Mouse (Mus musculus) liver, embryonic 16.5 days (tissue): ENCODE measurements around the gene Cryba4. TPM values are rescaled to one million over a fixed set of nuclear protein-coding genes. Genes with fewer than 3 reads are reported as not detected.

Source experiments
- ATAC-seq: fragments of 200-750 bp; cut with Nextera tagmentation; 2 replicates; pipeline ENCODE4 v1.8.0; 2017; ENCODE audit warnings: low read depth, mild to moderate bottlenecking, moderate number of reproducible peaks, moderate library complexity
- H3K27ac ChIP-seq: fragments of 300-500 bp; sonication (generic); 2 replicates; pipeline ENCODE4 v1.5.1; 2014; ENCODE audit warnings: mild to moderate bottlenecking, low read length
- H3K27me3 ChIP-seq: fragments of 300-500 bp; sonication (generic); 2 replicates; pipeline ENCODE4 v1.6.1; 2014; ENCODE audit warnings: low read depth, low read length, mixed read lengths; ENCODE audit not compliant: control insufficient read depth, insufficient read depth
- H3K36me3 ChIP-seq: fragments of 300-500 bp; sonication (generic); 2 replicates; pipeline ENCODE4 v1.6.1; 2014; ENCODE audit warnings: mild to moderate bottlenecking; ENCODE audit not compliant: control insufficient read depth, insufficient read depth
- H3K4me1 ChIP-seq: fragments of 300-500 bp; sonication (generic); 2 replicates; pipeline ENCODE4 v1.6.1; 2014; ENCODE audit warnings: low read depth, low read length, mixed read lengths; ENCODE audit not compliant: control insufficient read depth
- H3K4me2 ChIP-seq: fragments of 300-500 bp; sonication (generic); 2 replicates; pipeline ENCODE4 v1.6.1; 2014; ENCODE audit warnings: low read depth, low read length, mixed read lengths
- H3K4me3 ChIP-seq: fragments of 300-500 bp; sonication (generic); 2 replicates; pipeline ENCODE4 v1.5.1; 2014; ENCODE audit warnings: low read depth, mild to moderate bottlenecking, low read length
- H3K9ac ChIP-seq: fragments of 300-500 bp; sonication (generic); 2 replicates; pipeline ENCODE4 v1.6.1; 2014; ENCODE audit warnings: low read depth, low read length
- H3K9me3 ChIP-seq: fragments of 300-500 bp; sonication (generic); replicated peaks from 2 replicates; pipeline ENCODE4 v1.6.1; 2016; ENCODE audit warnings: low read length; ENCODE audit not compliant: control insufficient read depth
- WGBS: fragments of 180-500 bp; shearing (Covaris S2); extraction: QIAGEN DNeasy Blood & Tissue Kit; methylation state at CpG from one replicate; pipeline ENCODE4 v1.1.7; 2014; ENCODE audit not compliant: insufficient replicate concordance; 5-methylcytosine and 5-hydroxymethylcytosine counted together
- polyA plus RNA-seq: library from polyadenylated mRNA; unstranded; fragments of >200 nt; fragmentation: Nextera tagmentation; extraction: Ambion mirVana; gene quantifications from 2 replicates; pipeline ENCODE4 v1.2.1, GENCODE M21; 2015

Cryba4 gene
- polyA plus RNA-seq, 1 experiment from 2014 or later = 0.67 TPM

- WGBS = 60% methylated on average over 8 of the region's 8 CpGs
- no peak overlapping the region for H3K27ac ChIP-seq
- H3K36me3 ChIP-seq = no peaks in the 10 kb centered on the region
- H3K4me1 ChIP-seq = peaks cover 29% of the 10 kb centered on the region
- no peak overlapping the region for H3K9ac ChIP-seq
- no peak for ATAC-seq
- H3K9me3 ChIP-seq = no peaks in the 10 kb centered on the region
- H3K4me3 ChIP-seq = no peak overlapping the region
- H3K4me2 ChIP-seq = no peak overlapping the region
- H3K27me3 ChIP-seq = no peaks in the 10 kb centered on the region
These were observed 7.3 kb downstream of the Cryba4 start for GRCm38 (mm10) chr5:112244890-112245615.

- H3K36me3 ChIP-seq = no peaks in the 10 kb centered on the region
- no peak overlapping the region for H3K9ac ChIP-seq
- peak overlapping the region; percentile 52; the same call in 1 of the 2 replicates for H3K27ac ChIP-seq
- peak; percentile 33; the same call in 1 of the 2 replicates for ATAC-seq
- no peak overlapping the region for H3K4me2 ChIP-seq
- no peak overlapping the region for H3K4me3 ChIP-seq
- H3K9me3 ChIP-seq = no peaks in the 10 kb centered on the region
- 39% methylated on average over 1 of the region's 1 CpGs for WGBS
- peaks cover 29% of the 10 kb centered on the region for H3K4me1 ChIP-seq
- no peaks in the 10 kb centered on the region for H3K27me3 ChIP-seq
These were observed 8.1 kb downstream of the Cryba4 start for GRCm38 (mm10) chr5:112244275-112244562.

- peak; percentile 38; the same call in 1 of the 2 replicates for ATAC-seq
- peak overlapping the region; percentile 52; the same call in 1 of the 2 replicates for H3K27ac ChIP-seq
- H3K9ac ChIP-seq = no peak overlapping the region
- H3K4me3 ChIP-seq = no peak overlapping the region
- WGBS = 32% methylated on average over 10 of the region's 10 CpGs
- H3K36me3 ChIP-seq = no peaks in the 10 kb centered on the region
- H3K4me2 ChIP-seq = 0 out of 2 replicates have a peak overlapping the region, but pooled peaks have one; percentile 2
- H3K9me3 ChIP-seq = no peaks in the 10 kb centered on the region
- no peaks in the 10 kb centered on the region for H3K27me3 ChIP-seq
- H3K4me1 ChIP-seq = peaks cover 29% of the 10 kb centered on the region
These were observed 8.6 kb downstream of the Cryba4 start for GRCm38 (mm10) chr5:112243539-112244274.

- Histone ChIP-seq H3K27me3 (peaks cover 3% of the 10 kb centered on the region), H3K27ac (peak overlapping the region; percentile 16; the same call in 1 of the 2 replicates), H3K9me3 (no peaks in the 10 kb centered on the region), H3K4me2 (no peak overlapping the region), H3K36me3 (no peaks in the 10 kb centered on the region), H3K9ac (no peak overlapping the region), H3K4me3 (no peak overlapping the region), H3K4me1 (peaks cover 29% of the 10 kb centered on the region)
- no peak for ATAC-seq
- 51% methylated on average over 5 of the region's 5 CpGs for WGBS
These were observed 9.3 kb downstream of the Cryba4 start for GRCm38 (mm10) chr5:112243041-112243440.

- WGBS = 20% methylated on average over 5 of the region's 5 CpGs
- H3K27me3 ChIP-seq = peaks cover 8% of the 10 kb centered on the region
- H3K36me3 ChIP-seq = no peaks in the 10 kb centered on the region
- no peak overlapping the region for H3K4me2 ChIP-seq
- H3K27ac ChIP-seq = peak overlapping the region; percentile 13
- no peak overlapping the region for H3K4me3 ChIP-seq
- no peaks in the 10 kb centered on the region for H3K9me3 ChIP-seq
- H3K4me1 ChIP-seq = peaks cover 29% of the 10 kb centered on the region
- peak; percentile 58 for ATAC-seq
- H3K9ac ChIP-seq = no peak overlapping the region
These were observed 9.9 kb downstream of the Cryba4 start for GRCm38 (mm10) chr5:112242361-112242778.

GRCm38 (mm10) chr5:112241849-112242248 is 10.5 kb downstream of the Cryba4 start:
- ATAC-seq = no peak
- Histone ChIP-seq H3K4me2 (no peak overlapping the region), H3K27me3 (peaks cover 9% of the 10 kb centered on the region), H3K36me3 (no peaks in the 10 kb centered on the region), H3K9ac (no peak overlapping the region), H3K4me3 (no peak overlapping the region), H3K4me1 (peaks cover 29% of the 10 kb centered on the region), H3K27ac (peak overlapping the region; percentile 13), H3K9me3 (no peaks in the 10 kb centered on the region)
- 37% methylated on average over 2 of the region's 2 CpGs for WGBS

- Histone ChIP-seq H3K27ac (no peak overlapping the region), H3K27me3 (peaks cover 9% of the 10 kb centered on the region), H3K4me1 (peaks cover 29% of the 10 kb centered on the region), H3K9ac (no peak overlapping the region), H3K36me3 (no peaks in the 10 kb centered on the region), H3K4me3 (no peak overlapping the region), H3K9me3 (no peaks in the 10 kb centered on the region), H3K4me2 (peak overlapping the region; percentile 30; the same call in 1 of the 2 replicates)
- ATAC-seq = peak; percentile 20; the same call in 1 of the 2 replicates
- under 1% methylated on average over 10 of the region's 10 CpGs for WGBS
These were observed 11.6 kb downstream of the Cryba4 start for GRCm38 (mm10) chr5:112240761-112241160.

- Histone ChIP-seq H3K4me1 (peaks cover 22% of the 10 kb centered on the region), H3K9me3 (no peaks in the 10 kb centered on the region), H3K4me3 (no peak overlapping the region), H3K27ac (no peak overlapping the region), H3K9ac (no peak overlapping the region), H3K27me3 (peaks cover 9% of the 10 kb centered on the region), H3K36me3 (no peaks in the 10 kb centered on the region), H3K4me2 (no peak overlapping the region)
- WGBS = 58% methylated on average over 3 of the region's 3 CpGs
- ATAC-seq = no peak
These were observed 13.4 kb downstream of the Cryba4 start for GRCm38 (mm10) chr5:112238781-112239482.
